Mouse (Mus musculus) forebrain, embryonic 12.5 days (tissue): ENCODE results near the gene Olfr1039. TPM values are rescaled to one million over a fixed set of nuclear protein-coding genes. Genes with fewer than 3 reads are reported as not detected.
"Not testable (repeated sequence)": the region's sequence is repeated elsewhere in the genome, so short reads cannot be mapped to it uniquely, and the experiment has no call there.

Experiments
- ATAC-seq: fragments of 200-750 bp; cut with Nextera tagmentation; 2 replicates; pipeline ENCODE4 v1.8.0; 2017; ENCODE audit warnings: moderate TSS enrichment; ENCODE audit not compliant: low FRiP score
- H3K27ac ChIP-seq: fragments of 300-500 bp; sonication (generic); 2 replicates; pipeline ENCODE4 v1.5.1; 2016; ENCODE audit warnings: mild to moderate bottlenecking
- H3K27me3 ChIP-seq: fragments of 300-500 bp; sonication (generic); 2 replicates; pipeline ENCODE4 v1.6.1; 2016; ENCODE audit warnings: mild to moderate bottlenecking
- H3K36me3 ChIP-seq: fragments of 300-500 bp; sonication (generic); replicated peaks from 2 replicates; pipeline ENCODE4 v1.6.1; 2016; ENCODE audit warnings: mild to moderate bottlenecking
- H3K4me1 ChIP-seq: fragments of 300-500 bp; sonication (generic); 2 replicates; pipeline ENCODE4 v1.6.1; 2016
- H3K4me2 ChIP-seq: fragments of 300-500 bp; sonication (generic); 2 replicates; pipeline ENCODE4 v1.6.1; 2016; ENCODE audit warnings: mild to moderate bottlenecking, moderate library complexity
- H3K4me3 ChIP-seq: fragments of 300-500 bp; sonication (generic); replicated peaks from 2 replicates; pipeline ENCODE4 v1.5.1; 2016; ENCODE audit warnings: mild to moderate bottlenecking
- H3K9ac ChIP-seq: fragments of 300-500 bp; sonication (generic); 2 replicates; pipeline ENCODE4 v1.6.1; 2016; ENCODE audit warnings: mild to moderate bottlenecking
- H3K9me3 ChIP-seq: fragments of 300-500 bp; sonication (generic); 2 replicates; pipeline ENCODE4 v1.6.1; 2016
- WGBS: fragments of 180-500 bp; shearing (Covaris S2); methylation state at CpG from one replicate; pipeline ENCODE4 v1.1.7; 2016; 5-methylcytosine and 5-hydroxymethylcytosine counted together
- polyA plus RNA-seq: library from polyadenylated mRNA; unstranded; fragments of >200 nt; fragmentation: Nextera tagmentation; extraction: Ambion mirVana; gene quantifications from 2 replicates; pipeline ENCODE4 v1.2.1, GENCODE M21; 2016

Gene Olfr1039
- not detected in 2 replicates for polyA plus RNA-seq

- no peak within 1 kb of the TSS for H3K9ac ChIP-seq
- 92% methylated on average over 1 of the region's 1 CpGs for WGBS
Measured at GRCm38 (mm10) chr2:86135828-86136227, at the start of gene Olfr1039. Gene Olfr1039, minus strand, starts transcription at chr2:86135928.

GRCm38 (mm10) chr2:86179950-86180349 lies 44.2 kb upstream of the Olfr1039 start:
- WGBS = 77% methylated on average over 3 of the region's 3 CpGs
- Histone ChIP-seq H3K9ac (no peak overlapping the region), H3K27me3 (no peaks in the 10 kb centered on the region), H3K4me2 (no peak overlapping the region), H3K4me3 (no peak overlapping the region), H3K27ac (no peak overlapping the region), H3K4me1 (no peaks in the 10 kb centered on the region), H3K9me3 (no peaks in the 10 kb centered on the region), H3K36me3 (no peaks in the 10 kb centered on the region)
- ATAC-seq = no peak

More at GRCm38 (mm10) chr2:86135828-86136227, at the start of gene Olfr1039:
- no peak within 1 kb of the TSS for H3K27ac ChIP-seq
- H3K27me3 ChIP-seq = no peaks in the 10 kb centered on the region
- H3K9me3 ChIP-seq = no peaks in the 10 kb centered on the region
- H3K4me2 ChIP-seq = no peak within 1 kb of the TSS
- no peaks in the 10 kb centered on the region for H3K4me1 ChIP-seq
- ATAC-seq = no peak
- H3K4me3 ChIP-seq = no peak within 1 kb of the TSS
- H3K36me3 ChIP-seq = no peaks in the 10 kb centered on the region

- Histone ChIP-seq H3K9ac (no peak within 1 kb of the TSS), H3K9me3 (no peaks in the 10 kb centered on the region), H3K27ac (no peak within 1 kb of the TSS), H3K27me3 (no peaks in the 10 kb centered on the region), H3K4me1 (no peaks in the 10 kb centered on the region), H3K4me2 (no peak within 1 kb of the TSS), H3K4me3 (no peak within 1 kb of the TSS), H3K36me3 (no peaks in the 10 kb centered on the region)
- ATAC-seq = no peak
Measured at GRCm38 (mm10) chr2:86177720-86178119, 42.0 kb upstream of the Olfr1039 start, which contains the start of gene Olfr1044. Gene Olfr1044, minus strand, starts transcription at chr2:86177820.

DNA sequence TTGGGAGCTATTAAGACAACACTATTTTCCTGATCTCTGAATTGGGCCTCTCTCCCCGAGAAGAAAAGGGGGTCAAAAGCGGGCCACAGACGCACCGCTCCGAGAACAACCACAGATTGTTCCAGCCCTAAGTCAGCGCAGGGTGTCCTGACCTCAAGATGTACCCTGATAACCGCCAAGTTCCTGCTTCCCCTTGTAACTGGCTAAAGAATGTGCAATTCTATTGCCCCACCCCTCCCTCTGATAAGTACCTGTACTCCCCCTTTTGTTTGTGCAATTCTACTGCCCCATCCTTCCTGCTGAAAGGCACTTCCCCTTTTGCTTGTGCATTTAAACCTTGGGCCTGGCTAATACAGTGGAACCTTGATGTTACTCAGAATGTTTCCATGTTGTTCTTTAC lies 39.7 kb upstream of the Olfr1039 start:
- H3K27me3 ChIP-seq, ATAC-seq, H3K4me1 ChIP-seq, H3K9me3 ChIP-seq, H3K4me3 ChIP-seq, H3K27ac ChIP-seq, H3K9ac ChIP-seq, H3K4me2 ChIP-seq, H3K36me3 ChIP-seq: not testable (repeated sequence)
- 86% methylated on average over 7 of the region's 7 CpGs for WGBS

GRCm38 (mm10) chr2:86167422-86167821 lies 31.7 kb upstream of the Olfr1039 start, which contains the start of gene Olfr1043:
Gene Olfr1043, minus strand, starts transcription at chr2:86167522.
- Histone ChIP-seq H3K9ac (no peak within 1 kb of the TSS), H3K27me3 (no peaks in the 10 kb centered on the region), H3K36me3 (no peaks in the 10 kb centered on the region), H3K4me3 (no peak within 1 kb of the TSS), H3K27ac (no peak within 1 kb of the TSS), H3K4me1 (no peaks in the 10 kb centered on the region), H3K4me2 (no peak within 1 kb of the TSS), H3K9me3 (no peaks in the 10 kb centered on the region)
- ATAC-seq = no peak
- WGBS = 90% methylated on average over 2 of the region's 2 CpGs

DNA sequence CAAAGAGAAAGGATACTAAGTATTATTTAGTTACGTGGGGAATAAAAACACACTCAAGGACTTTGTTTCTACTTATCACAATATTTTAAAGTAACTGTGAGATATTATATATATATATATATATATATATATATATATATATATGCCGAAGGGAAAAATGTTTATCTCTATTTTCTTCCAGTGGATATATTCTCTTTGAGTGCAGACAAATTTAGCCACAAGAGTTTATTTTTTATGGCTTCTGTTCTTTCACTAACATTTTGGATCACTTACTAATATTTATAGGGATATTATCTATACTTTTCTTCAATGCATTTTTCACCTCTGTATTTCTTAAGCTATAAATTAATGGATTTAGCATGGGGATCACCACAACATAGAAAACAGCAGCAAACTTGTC lies 26.0 kb upstream of the Olfr1039 start, which contains the start of gene Olfr1042:
Olfr1042 (minus strand) TSS at position 101 of the 400 bp plus-strand sequence.
- no peaks in the 10 kb centered on the region for H3K27me3 ChIP-seq
- WGBS = 94% methylated on average over 2 of the region's 2 CpGs
- no peak for ATAC-seq

GRCm38 (mm10) chr2:86146632-86147031 lies 10.9 kb upstream of the Olfr1039 start, which contains the start of gene Olfr1040:
Gene Olfr1040, minus strand, starts transcription at chr2:86146732.
- H3K9me3 ChIP-seq = no peaks in the 10 kb centered on the region; the same call in 1 of the 2 replicates
- H3K27ac ChIP-seq = no peak within 1 kb of the TSS
- 85% methylated on average over 1 of the region's 1 CpGs for WGBS
- no peak within 1 kb of the TSS for H3K4me3 ChIP-seq
- no peak for ATAC-seq
- H3K4me1 ChIP-seq = no peaks in the 10 kb centered on the region
- H3K9ac ChIP-seq = no peak within 1 kb of the TSS
- no peak within 1 kb of the TSS for H3K4me2 ChIP-seq
- H3K27me3 ChIP-seq = no peaks in the 10 kb centered on the region
- no peaks in the 10 kb centered on the region for H3K36me3 ChIP-seq

More for the DNA sequence above, 26.0 kb upstream of the Olfr1039 start, which contains the start of gene Olfr1042:
- Histone ChIP-seq H3K4me3 (no peak within 1 kb of the TSS), H3K36me3 (no peaks in the 10 kb centered on the region), H3K9ac (no peak within 1 kb of the TSS), H3K27ac (no peak within 1 kb of the TSS), H3K4me2 (no peak within 1 kb of the TSS), H3K4me1 (no peaks in the 10 kb centered on the region), H3K9me3 (no peaks in the 10 kb centered on the region)

GRCm38 (mm10) chr2:86087285-86087684 lies 48.4 kb downstream of the Olfr1039 start, which contains the start of gene Olfr1037:
Gene Olfr1037, minus strand, starts transcription at chr2:86087385.
- Histone ChIP-seq H3K4me2 (no peak within 1 kb of the TSS), H3K36me3 (no peaks in the 10 kb centered on the region), H3K9me3 (no peaks in the 10 kb centered on the region), H3K27ac (no peak within 1 kb of the TSS), H3K9ac (no peak within 1 kb of the TSS), H3K4me1 (no peaks in the 10 kb centered on the region), H3K4me3 (no peak within 1 kb of the TSS), H3K27me3 (no peaks in the 10 kb centered on the region)
- WGBS = 91% methylated on average over 2 of the region's 2 CpGs
- ATAC-seq = no peak

DNA sequence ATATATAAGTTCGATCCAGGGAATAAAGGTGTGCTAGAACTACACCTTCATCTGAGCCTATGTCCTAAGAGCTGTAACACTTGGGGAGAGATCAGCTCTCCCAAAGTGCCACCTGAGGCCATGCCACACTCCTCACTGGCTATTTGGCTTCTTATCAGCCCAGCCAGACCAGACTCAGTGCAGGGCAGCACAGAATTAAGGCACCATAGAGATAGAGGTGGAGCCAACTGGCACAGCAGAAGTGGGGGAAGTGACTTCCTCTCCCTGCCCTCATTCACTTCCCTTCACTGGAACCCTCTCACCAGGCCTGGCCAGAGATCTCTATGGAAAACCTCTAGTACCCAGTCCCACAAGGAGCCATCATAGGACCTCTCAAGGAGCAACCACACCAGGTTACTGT lies 55.2 kb downstream of the Olfr1039 start:
- not testable (repeated sequence) for H3K9me3 ChIP-seq, H3K36me3 ChIP-seq, H3K27me3 ChIP-seq, H3K4me2 ChIP-seq, H3K27ac ChIP-seq, H3K4me1 ChIP-seq, H3K9ac ChIP-seq, ATAC-seq, H3K4me3 ChIP-seq
- WGBS = 81% methylated on average over 1 of the region's 1 CpGs

Other genes starting within 250 kb of the Olfr1039 start
- not detected in 2 replicates for gene Olfr1024, start 230.9 kb downstream of the Olfr1039 start, polyA plus RNA-seq
- not detected in 2 replicates for gene Olfr1025-ps1, start 220.7 kb downstream of the Olfr1039 start, polyA plus RNA-seq
- not detected in 2 replicates for gene Olfr1026, start 214.4 kb downstream of the Olfr1039 start, polyA plus RNA-seq
- not detected in 2 replicates for gene Olfr1028, start 185.5 kb downstream of the Olfr1039 start, polyA plus RNA-seq
- not detected in 2 replicates for gene Olfr1029, start 162.0 kb downstream of the Olfr1039 start, polyA plus RNA-seq
- not detected in 2 replicates for gene Olfr1030, start 156.7 kb downstream of the Olfr1039 start, polyA plus RNA-seq
- gene Olfr1031, start 145.6 kb downstream of the Olfr1039 start, polyA plus RNA-seq = not detected in 2 replicates
- not detected in 2 replicates for gene Olfr1032, start 130.4 kb downstream of the Olfr1039 start, polyA plus RNA-seq
- not detected in 2 replicates for gene Olfr1033, start 115.3 kb downstream of the Olfr1039 start, polyA plus RNA-seq
- gene Olfr1034, start 90.1 kb downstream of the Olfr1039 start, polyA plus RNA-seq = not detected in 2 replicates
- gene Olfr1036, start 61.9 kb downstream of the Olfr1039 start, polyA plus RNA-seq = not detected in 2 replicates
- gene Olfr1037, start 48.5 kb downstream of the Olfr1039 start, polyA plus RNA-seq = not detected in 2 replicates
- not detected in 2 replicates for gene Olfr1040, start 10.8 kb upstream of the Olfr1039 start, polyA plus RNA-seq
- gene Olfr1042, start 25.9 kb upstream of the Olfr1039 start, polyA plus RNA-seq = not detected in 2 replicates
- not detected in 2 replicates for gene Olfr1043, start 31.6 kb upstream of the Olfr1039 start, polyA plus RNA-seq
- not detected in 2 replicates for gene Olfr1044, start 41.9 kb upstream of the Olfr1039 start, polyA plus RNA-seq
- gene Olfr52, start 49.8 kb upstream of the Olfr1039 start, polyA plus RNA-seq = not detected in 2 replicates
- not detected in 2 replicates for gene Olfr1045, start 67.1 kb upstream of the Olfr1039 start, polyA plus RNA-seq
- not detected in 2 replicates for gene Olfr1046, start 83.4 kb upstream of the Olfr1039 start, polyA plus RNA-seq
- not detected in 2 replicates for gene Olfr1047, start 95.5 kb upstream of the Olfr1039 start, polyA plus RNA-seq
- gene Olfr1048, start 104.4 kb upstream of the Olfr1039 start, polyA plus RNA-seq = not detected in 2 replicates
- not detected in 2 replicates for gene Olfr1049, start 122.4 kb upstream of the Olfr1039 start, polyA plus RNA-seq
- not detected in 2 replicates for gene Olfr1051, start 143.2 kb upstream of the Olfr1039 start, polyA plus RNA-seq
- gene Olfr1052, start 156.5 kb upstream of the Olfr1039 start, polyA plus RNA-seq = not detected in 2 replicates
- not detected in 2 replicates for gene Olfr1053, start 179.4 kb upstream of the Olfr1039 start, polyA plus RNA-seq
- gene Olfr1054, start 199.5 kb upstream of the Olfr1039 start, polyA plus RNA-seq = not detected in 2 replicates
- gene Olfr1055, start 214.4 kb upstream of the Olfr1039 start, polyA plus RNA-seq = not detected in 2 replicates
- gene Olfr1056, start 226.5 kb upstream of the Olfr1039 start, polyA plus RNA-seq = not detected in 2 replicates
- not detected in 2 replicates for gene Olfr1057, start 242.5 kb upstream of the Olfr1039 start, polyA plus RNA-seq